Mouse (Mus musculus): ENCODE results near the gene Sar1a. TPM values are rescaled to one million over a fixed set of nuclear protein-coding genes. Genes with fewer than 3 reads are reported as not detected.

The Sar1a gene
- polyA plus RNA-seq, 1 experiment from 2014 or later, result 246 TPM

GRCm38 (mm10) chr10:61714771-61715461 lies 34.8 kb downstream of the Sar1a start, which contains the start of gene Aifm2:
TSS of gene Aifm2 (plus strand) at chr10:61715263.
- 0 out of 2 replicates have a peak within 1 kb of the TSS, but pooled peaks have one; percentile 23 for H3K27ac ChIP-seq (ENCODE audit: low read length)
- no peaks in the 10 kb centered on the region for H3K36me3 ChIP-seq (ENCODE audit: control insufficient read depth, insufficient read depth, low read length)
- no peaks in the 10 kb centered on the region for H3K9me3 ChIP-seq (ENCODE audit: control insufficient read depth, low read depth, low read length)
- peaks cover 10% of the 10 kb centered on the region for H3K4me1 ChIP-seq (ENCODE audit: control insufficient read depth, insufficient read depth, low read length)
- peak within 1 kb of the TSS; percentile 30; the same call in 1 of the 2 replicates for H3K9ac ChIP-seq (replicated peaks; ENCODE audit: low read depth, low read length)
- H3K4me3 ChIP-seq (ENCODE audit: low read depth, low read length), result peak within 1 kb of the TSS; percentile 53
- ATAC-seq (ENCODE audit: insufficient number of reproducible peaks, insufficient read depth, low FRiP score, low read depth), result peak; percentile 93
- 11% methylated on average over 35 of the region's 36 CpGs for WGBS
- no peaks in the 10 kb centered on the region for H3K27me3 ChIP-seq (ENCODE audit: control insufficient read depth, insufficient read depth, low read length)
- peak within 1 kb of the TSS; percentile 89 for H3K4me2 ChIP-seq (replicated peaks; ENCODE audit: low read depth, low read length)

- Histone ChIP-seq H3K27me3 (ENCODE audit: control insufficient read depth, insufficient read depth, low read length) (no peaks in the 10 kb centered on the region), H3K9ac (replicated peaks; ENCODE audit: low read depth, low read length) (peak overlapping the region; percentile 30; the same call in 1 of the 2 replicates), H3K27ac (ENCODE audit: low read length) (no peak overlapping the region), H3K9me3 (ENCODE audit: control insufficient read depth, low read depth, low read length) (no peaks in the 10 kb centered on the region), H3K4me3 (ENCODE audit: low read depth, low read length) (peak overlapping the region; percentile 53), H3K4me1 (ENCODE audit: control insufficient read depth, insufficient read depth, low read length) (peaks cover 10% of the 10 kb centered on the region), H3K36me3 (ENCODE audit: control insufficient read depth, insufficient read depth, low read length) (no peaks in the 10 kb centered on the region), H3K4me2 (replicated peaks; ENCODE audit: low read depth, low read length) (peak overlapping the region; percentile 89)
- ATAC-seq (ENCODE audit: insufficient number of reproducible peaks, insufficient read depth, low FRiP score, low read depth), result no peak; the same call in 1 of the 2 replicates
- WGBS, result under 1% methylated on average over 11 of the region's 11 CpGs
These were observed 35.4 kb downstream of the Sar1a start for GRCm38 (mm10) chr10:61715462-61715837.

GRCm38 (mm10) chr10:61715996-61716864 lies 36.1 kb downstream of the Sar1a start:
- H3K4me2 ChIP-seq (replicated peaks; ENCODE audit: low read depth, low read length), result peak overlapping the region; percentile 89
- H3K9ac ChIP-seq (replicated peaks; ENCODE audit: low read depth, low read length), result 0 out of 2 replicates have a peak overlapping the region, but pooled peaks have one; percentile 30
- no peaks in the 10 kb centered on the region for H3K9me3 ChIP-seq (ENCODE audit: control insufficient read depth, low read depth, low read length)
- H3K4me1 ChIP-seq (ENCODE audit: control insufficient read depth, insufficient read depth, low read length), result peaks cover 10% of the 10 kb centered on the region
- 75% methylated on average over 7 of the region's 7 CpGs for WGBS
- no peak overlapping the region for H3K27ac ChIP-seq (ENCODE audit: low read length)
- H3K36me3 ChIP-seq (ENCODE audit: control insufficient read depth, insufficient read depth, low read length), result no peaks in the 10 kb centered on the region
- no peak for ATAC-seq (ENCODE audit: insufficient number of reproducible peaks, insufficient read depth, low FRiP score, low read depth)
- H3K27me3 ChIP-seq (ENCODE audit: control insufficient read depth, insufficient read depth, low read length), result no peaks in the 10 kb centered on the region
- peak overlapping the region; percentile 53 for H3K4me3 ChIP-seq (ENCODE audit: low read depth, low read length)

DNA sequence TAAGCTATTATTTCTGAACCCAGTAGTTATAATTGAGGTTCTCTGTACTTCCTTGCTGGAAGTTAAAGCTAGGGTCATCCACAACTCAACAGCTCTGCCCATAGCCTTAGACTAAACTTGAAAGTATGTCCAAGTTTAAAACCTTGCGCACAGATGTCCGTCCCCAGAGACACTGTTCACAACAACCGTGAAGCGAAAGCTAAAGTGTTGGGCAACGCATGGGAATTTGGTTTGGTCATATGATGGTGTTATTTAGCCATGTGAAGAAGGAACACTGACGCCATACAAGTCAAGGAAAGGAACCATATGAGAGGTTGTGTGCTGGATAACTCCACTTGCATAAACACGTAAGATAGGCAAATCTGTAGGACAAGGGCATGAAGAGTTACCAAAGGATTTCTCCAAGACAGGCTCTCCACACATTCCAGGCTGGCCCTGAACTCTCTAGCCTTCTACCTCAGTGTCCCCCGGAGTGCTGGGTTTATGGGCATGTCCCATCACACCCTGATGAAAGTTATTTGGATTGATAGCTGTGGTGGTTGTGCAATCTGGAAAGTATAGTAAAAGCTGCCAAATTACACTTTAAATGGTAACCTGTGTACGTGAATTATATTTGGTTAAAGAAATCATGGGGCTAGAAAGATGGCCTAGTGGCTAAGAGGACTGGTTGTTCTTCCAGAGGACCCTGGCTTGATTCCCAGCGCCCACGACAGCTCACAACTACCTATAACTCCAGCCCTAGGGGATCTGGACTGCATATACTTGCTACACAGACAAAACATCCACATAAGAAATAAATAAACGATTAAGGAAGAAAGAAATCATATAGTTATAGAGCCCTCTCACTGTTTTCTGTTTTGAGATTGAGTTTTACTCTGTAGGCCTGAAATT lies 37.6 kb downstream of the Sar1a start:
- Histone ChIP-seq H3K36me3 (ENCODE audit: control insufficient read depth, insufficient read depth, low read length) (no peaks in the 10 kb centered on the region), H3K4me1 (ENCODE audit: control insufficient read depth, insufficient read depth, low read length) (peaks cover 10% of the 10 kb centered on the region), H3K9me3 (ENCODE audit: control insufficient read depth, low read depth, low read length) (no peaks in the 10 kb centered on the region), H3K27me3 (ENCODE audit: control insufficient read depth, insufficient read depth, low read length) (no peaks in the 10 kb centered on the region), H3K4me2 (replicated peaks; ENCODE audit: low read depth, low read length) (no peak overlapping the region), H3K4me3 (ENCODE audit: low read depth, low read length) (no peak overlapping the region), H3K9ac (replicated peaks; ENCODE audit: low read depth, low read length) (no peak overlapping the region), H3K27ac (ENCODE audit: low read length) (no peak overlapping the region)
- WGBS, result 92% methylated on average over 12 of the region's 12 CpGs
- ATAC-seq (ENCODE audit: insufficient number of reproducible peaks, insufficient read depth, low FRiP score, low read depth), result no peak

DNA sequence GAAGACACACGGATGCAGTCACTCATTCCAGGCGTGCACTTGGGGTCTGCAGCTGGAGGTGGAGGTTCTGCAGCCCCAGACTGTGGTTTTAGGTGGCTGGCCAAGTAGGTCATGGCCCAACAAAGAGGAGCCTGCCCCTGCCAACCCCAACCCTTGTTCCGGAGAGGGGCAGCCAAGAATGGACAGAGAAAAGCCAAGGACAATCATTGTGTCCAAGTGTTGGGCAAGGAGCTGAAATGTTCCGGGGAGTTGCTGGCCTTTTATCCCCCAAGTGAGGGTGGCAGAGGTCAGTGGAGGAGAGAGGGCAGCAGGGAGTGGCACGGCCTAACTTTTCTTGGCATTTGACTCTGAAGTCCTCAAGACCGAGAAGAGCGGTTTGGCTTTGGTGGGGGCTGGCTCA lies 40.2 kb downstream of the Sar1a start:
- no peak overlapping the region for H3K27ac ChIP-seq (ENCODE audit: low read length)
- H3K36me3 ChIP-seq (ENCODE audit: control insufficient read depth, insufficient read depth, low read length), result no peaks in the 10 kb centered on the region
- ATAC-seq (ENCODE audit: insufficient number of reproducible peaks, insufficient read depth, low FRiP score, low read depth), result no peak
- H3K9me3 ChIP-seq (ENCODE audit: control insufficient read depth, low read depth, low read length), result no peaks in the 10 kb centered on the region
- peaks cover 7% of the 10 kb centered on the region; the same call in 1 of the 2 replicates for H3K4me1 ChIP-seq (ENCODE audit: control insufficient read depth, insufficient read depth, low read length)
- no peak overlapping the region for H3K4me3 ChIP-seq (ENCODE audit: low read depth, low read length)
- no peaks in the 10 kb centered on the region for H3K27me3 ChIP-seq (ENCODE audit: control insufficient read depth, insufficient read depth, low read length)
- no peak overlapping the region for H3K9ac ChIP-seq (replicated peaks; ENCODE audit: low read depth, low read length)
- H3K4me2 ChIP-seq (replicated peaks; ENCODE audit: low read depth, low read length), result no peak overlapping the region
- WGBS, result 87% methylated on average over 7 of the region's 7 CpGs

- no peak overlapping the region for H3K9ac ChIP-seq (replicated peaks; ENCODE audit: low read depth, low read length)
- WGBS, result 69% methylated on average over 3 of the region's 3 CpGs
- H3K27ac ChIP-seq (ENCODE audit: low read length), result no peak overlapping the region
- H3K27me3 ChIP-seq (ENCODE audit: control insufficient read depth, insufficient read depth, low read length), result no peaks in the 10 kb centered on the region
- H3K9me3 ChIP-seq (ENCODE audit: control insufficient read depth, low read depth, low read length), result no peaks in the 10 kb centered on the region
- no peaks in the 10 kb centered on the region for H3K4me1 ChIP-seq (ENCODE audit: control insufficient read depth, insufficient read depth, low read length)
- H3K4me3 ChIP-seq (ENCODE audit: low read depth, low read length), result no peak overlapping the region
- no peak overlapping the region for H3K4me2 ChIP-seq (replicated peaks; ENCODE audit: low read depth, low read length)
- no peak for ATAC-seq (ENCODE audit: insufficient number of reproducible peaks, insufficient read depth, low FRiP score, low read depth)
- H3K36me3 ChIP-seq (ENCODE audit: control insufficient read depth, insufficient read depth, low read length), result no peaks in the 10 kb centered on the region
These were observed 42.1 kb downstream of the Sar1a start for GRCm38 (mm10) chr10:61722215-61722614.

- no peak overlapping the region for H3K4me2 ChIP-seq (replicated peaks; ENCODE audit: low read depth, low read length)
- ATAC-seq (ENCODE audit: insufficient number of reproducible peaks, insufficient read depth, low FRiP score, low read depth), result no peak
- no peaks in the 10 kb centered on the region for H3K9me3 ChIP-seq (ENCODE audit: control insufficient read depth, low read depth, low read length)
- no peak overlapping the region for H3K27ac ChIP-seq (ENCODE audit: low read length)
- no peaks in the 10 kb centered on the region for H3K4me1 ChIP-seq (ENCODE audit: control insufficient read depth, insufficient read depth, low read length)
- no peaks in the 10 kb centered on the region for H3K36me3 ChIP-seq (ENCODE audit: control insufficient read depth, insufficient read depth, low read length)
- no peaks in the 10 kb centered on the region for H3K27me3 ChIP-seq (ENCODE audit: control insufficient read depth, insufficient read depth, low read length)
- WGBS, result 69% methylated on average over 6 of the region's 6 CpGs
- H3K9ac ChIP-seq (replicated peaks; ENCODE audit: low read depth, low read length), result no peak overlapping the region
- no peak overlapping the region for H3K4me3 ChIP-seq (ENCODE audit: low read depth, low read length)
These were observed 43.2 kb downstream of the Sar1a start for GRCm38 (mm10) chr10:61723271-61723670.

GRCm38 (mm10) chr10:61729181-61729580 lies 49.1 kb downstream of the Sar1a start:
- H3K27ac ChIP-seq (ENCODE audit: low read length), result no peak overlapping the region
- H3K4me1 ChIP-seq (ENCODE audit: control insufficient read depth, insufficient read depth, low read length), result no peaks in the 10 kb centered on the region
- H3K4me2 ChIP-seq (replicated peaks; ENCODE audit: low read depth, low read length), result no peak overlapping the region
- ATAC-seq (ENCODE audit: insufficient number of reproducible peaks, insufficient read depth, low FRiP score, low read depth), result no peak
- H3K9ac ChIP-seq (replicated peaks; ENCODE audit: low read depth, low read length), result no peak overlapping the region
- no peak overlapping the region for H3K4me3 ChIP-seq (ENCODE audit: low read depth, low read length)
- 51% methylated on average over 11 of the region's 11 CpGs for WGBS
- no peaks in the 10 kb centered on the region for H3K27me3 ChIP-seq (ENCODE audit: control insufficient read depth, insufficient read depth, low read length)
- H3K9me3 ChIP-seq (ENCODE audit: control insufficient read depth, low read depth, low read length), result no peaks in the 10 kb centered on the region
- H3K36me3 ChIP-seq (ENCODE audit: control insufficient read depth, insufficient read depth, low read length), result no peaks in the 10 kb centered on the region

All from stomach, embryonic 14.5 days (tissue).